Mouse (Mus musculus): ENCODE measurements around the gene Arfip1.

DNA sequence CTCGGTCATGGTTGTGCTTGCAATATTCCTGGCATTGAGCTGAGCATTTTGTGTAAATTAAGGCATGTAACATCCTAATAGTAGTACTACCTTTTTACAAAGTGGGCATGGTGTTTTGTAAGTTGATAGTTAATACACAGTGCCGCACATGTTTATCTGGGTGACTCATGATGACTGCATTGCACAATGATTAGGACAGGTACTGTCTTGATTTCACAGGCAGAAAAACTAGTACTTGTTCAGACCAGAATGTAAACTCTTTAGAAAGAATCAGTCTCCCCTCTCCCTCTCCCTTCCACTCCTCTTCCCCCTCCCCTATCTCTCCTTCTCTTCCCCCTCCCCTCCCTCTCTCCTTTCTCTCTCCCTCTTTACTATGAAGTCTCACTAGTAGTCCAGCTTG, 20.3 kb upstream of the Arfip1 start:
- TF ChIP-seq CTCF (IDR thresholded peaks at IDR 0.05; ENCODE audit: low read depth) = no peak
- peak; percentile 16 for TF ChIP-seq EP300 (optimal IDR thresholded peaks at IDR 0.05)
